Mouse (Mus musculus): ENCODE measurements around the gene Ski. TPM values are rescaled to one million over a fixed set of nuclear protein-coding genes. Genes with fewer than 3 reads are reported as not detected.

The Ski gene
- polyA plus RNA-seq, 1 experiment from 2014 or later: 16.2 TPM

DNA sequence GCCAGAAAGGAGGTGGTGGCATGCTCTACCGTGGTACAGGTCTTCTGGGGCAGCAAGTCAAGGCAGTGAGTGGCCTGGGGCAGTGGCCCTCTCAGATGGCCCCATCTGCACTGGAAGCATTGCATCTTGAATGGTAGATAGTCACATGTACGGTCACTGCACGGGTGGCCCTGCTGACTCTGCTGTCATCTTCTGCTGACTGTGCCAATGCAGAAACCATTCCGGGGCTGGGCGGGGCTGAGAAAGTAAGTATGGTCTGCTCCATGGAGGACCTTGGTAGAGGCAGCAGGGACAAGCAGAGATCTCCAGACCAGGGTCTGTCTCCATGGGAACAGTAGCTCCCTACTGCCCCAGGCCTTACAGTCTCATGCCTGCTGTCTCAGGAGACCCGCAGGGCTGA is 101.2 kb downstream of the Ski start:
- ATAC-seq (no peak), DNase-seq (ENCODE audit: low spot score) (no peak)
- H3K4me3 ChIP-seq (ENCODE audit: low read depth, low read length): no peak overlapping the region
- no peaks in the 10 kb centered on the region for H3K27me3 ChIP-seq (replicated peaks; ENCODE audit: control insufficient read depth, insufficient read depth, low read length)
- H3K4me1 ChIP-seq (ENCODE audit: control insufficient read depth, insufficient read depth, low read length): peaks cover 11% of the 10 kb centered on the region
- no peak overlapping the region for H3K4me2 ChIP-seq (ENCODE audit: low read length)
- no peak overlapping the region for H3K27ac ChIP-seq (ENCODE audit: low read depth, low read length)
- H3K9ac ChIP-seq (ENCODE audit: low read length): no peak overlapping the region
- H3K9me3 ChIP-seq (replicated peaks; ENCODE audit: control insufficient read depth, low read length): no peaks in the 10 kb centered on the region
- no peaks in the 10 kb centered on the region for H3K36me3 ChIP-seq (ENCODE audit: control insufficient read depth, insufficient read depth, low read length)
- 91% methylated on average over 6 of the region's 6 CpGs for WGBS

- Histone ChIP-seq H3K36me3 (ENCODE audit: control insufficient read depth, insufficient read depth, low read length) (no peaks in the 10 kb centered on the region), H3K4me3 (ENCODE audit: low read depth, low read length) (no peak overlapping the region), H3K4me1 (ENCODE audit: control insufficient read depth, insufficient read depth, low read length) (peaks cover 11% of the 10 kb centered on the region), H3K9me3 (replicated peaks; ENCODE audit: control insufficient read depth, low read length) (no peaks in the 10 kb centered on the region), H3K27me3 (replicated peaks; ENCODE audit: control insufficient read depth, insufficient read depth, low read length) (no peaks in the 10 kb centered on the region), H3K9ac (ENCODE audit: low read length) (no peak overlapping the region), H3K27ac (ENCODE audit: low read depth, low read length) (no peak overlapping the region), H3K4me2 (ENCODE audit: low read length) (no peak overlapping the region)
- no peak for ATAC-seq
- 82% methylated on average over 5 of the region's 5 CpGs for WGBS
- no peak for DNase-seq (ENCODE audit: low spot score)
Observed at GRCm38 (mm10) chr4:155120583-155120982, 101.8 kb downstream of the Ski start.

DNA sequence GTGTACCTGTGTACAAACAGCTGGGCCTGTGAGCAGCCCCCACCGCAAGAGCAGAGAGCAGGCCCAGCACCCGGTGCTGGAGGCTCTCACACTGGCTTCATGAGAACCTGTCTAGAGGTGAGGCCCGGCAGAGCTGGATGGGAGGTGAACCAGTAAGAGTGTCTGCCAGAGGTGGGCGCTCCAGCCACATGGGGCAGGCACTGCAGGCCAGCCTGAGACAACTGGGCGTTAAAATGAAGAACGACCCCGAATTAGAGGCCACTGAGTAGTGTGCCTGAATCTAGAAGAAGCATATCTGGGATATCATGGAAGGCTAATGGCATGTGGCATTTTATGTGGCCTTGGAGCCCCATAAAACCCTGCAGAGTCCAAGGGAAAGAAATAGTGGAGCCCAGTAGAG is 102.4 kb downstream of the Ski start:
- Histone ChIP-seq H3K36me3 (ENCODE audit: control insufficient read depth, insufficient read depth, low read length) (no peaks in the 10 kb centered on the region), H3K4me3 (ENCODE audit: low read depth, low read length) (no peak overlapping the region), H3K27me3 (replicated peaks; ENCODE audit: control insufficient read depth, insufficient read depth, low read length) (no peaks in the 10 kb centered on the region), H3K9ac (ENCODE audit: low read length) (no peak overlapping the region), H3K9me3 (replicated peaks; ENCODE audit: control insufficient read depth, low read length) (no peaks in the 10 kb centered on the region), H3K4me1 (ENCODE audit: control insufficient read depth, insufficient read depth, low read length) (peaks cover 11% of the 10 kb centered on the region), H3K4me2 (ENCODE audit: low read length) (no peak overlapping the region), H3K27ac (ENCODE audit: low read depth, low read length) (no peak overlapping the region)
- 81% methylated on average over 7 of the region's 7 CpGs for WGBS
- no peak for ATAC-seq
- DNase-seq (ENCODE audit: low spot score): no peak

GRCm38 (mm10) chr4:155118278-155118677 is 104.1 kb downstream of the Ski start:
- H3K4me2 ChIP-seq (ENCODE audit: low read length): no peak overlapping the region
- H3K9me3 ChIP-seq (replicated peaks; ENCODE audit: control insufficient read depth, low read length): no peaks in the 10 kb centered on the region
- WGBS: 60% methylated on average over 10 of the region's 10 CpGs
- ATAC-seq (no peak), DNase-seq (ENCODE audit: low spot score) (no peak)
- H3K4me3 ChIP-seq (ENCODE audit: low read depth, low read length): no peak overlapping the region
- H3K36me3 ChIP-seq (ENCODE audit: control insufficient read depth, insufficient read depth, low read length): no peaks in the 10 kb centered on the region
- no peaks in the 10 kb centered on the region for H3K27me3 ChIP-seq (replicated peaks; ENCODE audit: control insufficient read depth, insufficient read depth, low read length)
- 0 out of 2 replicates have a peak overlapping the region, but pooled peaks have one; percentile 6 for H3K27ac ChIP-seq (ENCODE audit: low read depth, low read length)
- H3K9ac ChIP-seq (ENCODE audit: low read length): no peak overlapping the region
- peaks cover 11% of the 10 kb centered on the region for H3K4me1 ChIP-seq (ENCODE audit: control insufficient read depth, insufficient read depth, low read length)

- Histone ChIP-seq H3K9me3 (replicated peaks; ENCODE audit: control insufficient read depth, low read length) (no peaks in the 10 kb centered on the region), H3K27ac (ENCODE audit: low read depth, low read length) (no peak overlapping the region), H3K9ac (ENCODE audit: low read length) (no peak overlapping the region), H3K4me3 (ENCODE audit: low read depth, low read length) (no peak overlapping the region), H3K4me1 (ENCODE audit: control insufficient read depth, insufficient read depth, low read length) (peaks cover 5% of the 10 kb centered on the region), H3K27me3 (replicated peaks; ENCODE audit: control insufficient read depth, insufficient read depth, low read length) (no peaks in the 10 kb centered on the region), H3K36me3 (ENCODE audit: control insufficient read depth, insufficient read depth, low read length) (no peaks in the 10 kb centered on the region), H3K4me2 (ENCODE audit: low read length) (no peak overlapping the region)
- no peak for ATAC-seq
- 79% methylated on average over 6 of the region's 6 CpGs for WGBS
- DNase-seq (ENCODE audit: low spot score): no peak
Observed at GRCm38 (mm10) chr4:155117396-155117978, 104.9 kb downstream of the Ski start.

DNA sequence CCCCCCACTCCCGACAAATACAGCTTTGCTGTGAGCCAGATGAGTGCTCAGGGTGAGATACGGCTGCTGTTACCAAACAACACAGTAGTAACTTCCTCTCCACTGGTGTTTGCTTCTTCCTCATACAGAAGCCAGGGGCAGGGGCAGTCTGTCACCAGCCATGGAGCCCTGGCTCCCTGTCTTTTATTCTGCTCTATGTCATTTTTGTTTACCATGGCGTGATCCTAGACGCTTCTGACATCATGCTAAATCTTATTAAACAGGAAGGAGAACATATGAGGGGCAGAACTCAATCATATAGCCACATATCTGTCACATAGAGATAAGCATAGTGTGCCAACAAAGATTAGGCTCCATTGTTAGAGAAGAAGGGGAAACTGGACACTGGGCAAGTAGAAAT is 105.8 kb downstream of the Ski start:
- no peak overlapping the region for H3K4me2 ChIP-seq (ENCODE audit: low read length)
- no peak overlapping the region for H3K27ac ChIP-seq (ENCODE audit: low read depth, low read length)
- 90% methylated on average over 4 of the region's 4 CpGs for WGBS
- DNase-seq (ENCODE audit: low spot score) (no peak), ATAC-seq (no peak)
- no peaks in the 10 kb centered on the region for H3K36me3 ChIP-seq (ENCODE audit: control insufficient read depth, insufficient read depth, low read length)
- no peaks in the 10 kb centered on the region for H3K9me3 ChIP-seq (replicated peaks; ENCODE audit: control insufficient read depth, low read length)
- H3K27me3 ChIP-seq (replicated peaks; ENCODE audit: control insufficient read depth, insufficient read depth, low read length): no peaks in the 10 kb centered on the region
- H3K4me1 ChIP-seq (ENCODE audit: control insufficient read depth, insufficient read depth, low read length): no peaks in the 10 kb centered on the region
- H3K9ac ChIP-seq (ENCODE audit: low read length): no peak overlapping the region
- H3K4me3 ChIP-seq (ENCODE audit: low read depth, low read length): no peak overlapping the region

DNA sequence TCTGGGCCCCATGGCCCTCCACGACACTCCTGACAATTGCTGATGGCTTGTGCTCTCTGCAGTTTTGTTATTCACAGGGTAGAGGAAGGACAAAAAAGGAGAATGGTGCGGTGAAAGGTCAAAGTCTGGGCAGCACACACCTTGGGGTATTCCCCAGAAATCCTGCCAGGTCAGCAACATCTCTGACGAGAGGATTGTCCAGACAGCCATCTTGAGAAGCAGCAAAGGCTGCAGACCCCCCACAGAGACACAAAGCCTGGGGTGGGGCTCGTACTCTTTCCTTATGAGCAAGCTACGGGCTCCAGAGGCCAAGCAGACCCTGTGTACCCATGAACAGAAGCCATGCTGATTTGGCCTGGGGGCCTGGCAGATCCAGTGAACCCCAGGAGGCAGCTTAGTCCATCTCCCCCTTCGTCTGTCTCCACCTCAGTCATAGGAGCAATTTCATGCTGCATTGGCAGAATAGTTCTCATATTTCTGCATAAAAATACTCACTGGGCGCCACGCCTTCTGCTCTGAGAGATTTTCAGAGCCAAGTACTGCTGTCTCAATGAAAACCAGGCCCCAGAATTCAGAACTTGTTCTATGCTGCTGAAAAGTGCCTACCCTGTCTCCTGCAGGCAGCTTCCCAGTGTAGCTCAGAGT is 108.5 kb downstream of the Ski start:
- no peak overlapping the region for H3K4me2 ChIP-seq (ENCODE audit: low read length)
- 56% methylated on average over 8 of the region's 8 CpGs for WGBS
- H3K27me3 ChIP-seq (replicated peaks; ENCODE audit: control insufficient read depth, insufficient read depth, low read length): no peaks in the 10 kb centered on the region
- no peak overlapping the region for H3K9ac ChIP-seq (ENCODE audit: low read length)
- H3K9me3 ChIP-seq (replicated peaks; ENCODE audit: control insufficient read depth, low read length): no peaks in the 10 kb centered on the region
- H3K4me3 ChIP-seq (ENCODE audit: low read depth, low read length): no peak overlapping the region
- no peaks in the 10 kb centered on the region for H3K4me1 ChIP-seq (ENCODE audit: control insufficient read depth, insufficient read depth, low read length)
- ATAC-seq (no peak), DNase-seq (ENCODE audit: low spot score) (no peak)
- no peak overlapping the region for H3K27ac ChIP-seq (ENCODE audit: low read depth, low read length)
- no peaks in the 10 kb centered on the region for H3K36me3 ChIP-seq (ENCODE audit: control insufficient read depth, insufficient read depth, low read length)

GRCm38 (mm10) chr4:155109471-155109870 is 112.9 kb downstream of the Ski start:
- Histone ChIP-seq H3K4me1 (ENCODE audit: control insufficient read depth, insufficient read depth, low read length) (no peaks in the 10 kb centered on the region), H3K4me3 (ENCODE audit: low read depth, low read length) (no peak overlapping the region), H3K9me3 (replicated peaks; ENCODE audit: control insufficient read depth, low read length) (no peaks in the 10 kb centered on the region), H3K4me2 (ENCODE audit: low read length) (no peak overlapping the region), H3K27me3 (replicated peaks; ENCODE audit: control insufficient read depth, insufficient read depth, low read length) (no peaks in the 10 kb centered on the region), H3K36me3 (ENCODE audit: control insufficient read depth, insufficient read depth, low read length) (no peaks in the 10 kb centered on the region), H3K9ac (ENCODE audit: low read length) (no peak overlapping the region), H3K27ac (ENCODE audit: low read depth, low read length) (no peak overlapping the region)
- ATAC-seq (no peak), DNase-seq (ENCODE audit: low spot score) (no peak)
- 83% methylated on average over 5 of the region's 5 CpGs for WGBS

DNA sequence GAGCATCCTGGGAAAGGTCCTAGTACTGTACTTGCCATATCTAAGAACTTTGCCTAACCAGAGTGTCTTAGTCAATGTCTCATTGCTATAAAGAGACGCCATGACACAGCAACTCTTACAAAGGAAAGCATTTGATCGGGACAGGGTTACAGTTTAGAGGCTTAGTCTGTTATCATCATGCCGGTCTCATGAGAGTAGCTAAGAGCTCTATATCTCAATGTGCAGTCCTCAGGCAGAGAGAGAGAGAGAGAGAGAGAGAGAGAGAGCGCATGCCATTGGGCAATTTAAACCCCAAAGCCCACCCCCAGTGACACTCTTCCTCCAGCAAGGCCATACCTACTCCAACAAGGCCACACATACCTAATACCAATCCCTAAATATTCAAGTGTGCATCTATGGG is 114.5 kb downstream of the Ski start:
- Histone ChIP-seq H3K9ac (ENCODE audit: low read length) (no peak overlapping the region), H3K4me1 (ENCODE audit: control insufficient read depth, insufficient read depth, low read length) (no peaks in the 10 kb centered on the region), H3K27me3 (replicated peaks; ENCODE audit: control insufficient read depth, insufficient read depth, low read length) (no peaks in the 10 kb centered on the region), H3K9me3 (replicated peaks; ENCODE audit: control insufficient read depth, low read length) (no peaks in the 10 kb centered on the region), H3K27ac (ENCODE audit: low read depth, low read length) (no peak overlapping the region), H3K4me3 (ENCODE audit: low read depth, low read length) (no peak overlapping the region), H3K36me3 (ENCODE audit: control insufficient read depth, insufficient read depth, low read length) (no peaks in the 10 kb centered on the region), H3K4me2 (ENCODE audit: low read length) (no peak overlapping the region)
- ATAC-seq (no peak), DNase-seq (ENCODE audit: low spot score) (no peak)
- 95% methylated on average over 4 of the region's 4 CpGs for WGBS

Measured in forebrain, embryonic 14.5 days (tissue).